Mouse (Mus musculus) CH12.LX (cell line): Measurements from ENCODE around the gene Tsks.

Experiments used
- BHLHE40 ChIP-seq: IDR thresholded peaks from 2 replicates; pipeline ENCODE4 v1.6.1; 2011; ENCODE audit warnings: mild to moderate bottlenecking, low read depth, low read length, improper control_type of control experiment
- CTCF ChIP-seq, 2 experiments: IDR thresholded peaks in 1 of 2; conservative IDR thresholded peaks in 1 of 2; 2 replicates each; pipeline ENCODE4 v1.5.1; 2011 to 2012; ENCODE audit warnings: low read depth in 2 of 2, low read length in 2 of 2, improper control_type of control experiment in 1 of 2, inconsistent platforms in 1 of 2, mild to moderate bottlenecking in 1 of 2, moderate library complexity in 1 of 2
- EP300 ChIP-seq: IDR thresholded peaks from 2 replicates; pipeline ENCODE4 v1.6.1; 2011; ENCODE audit warnings: low read length, improper control_type of control experiment
- JUND ChIP-seq: conservative IDR thresholded peaks from 2 replicates; pipeline ENCODE4 v1.6.1; 2011; ENCODE audit warnings: low read depth, low read length, improper control_type of control experiment
- KAT2A ChIP-seq: IDR thresholded peaks from 2 replicates; pipeline ENCODE4 v1.6.1; 2012; ENCODE audit warnings: low read length, improper control_type of control experiment, inconsistent platforms; ENCODE audit not compliant: insufficient replicate concordance
- MAX ChIP-seq: IDR thresholded peaks from 2 replicates; pipeline ENCODE4 v1.6.1; 2011; ENCODE audit warnings: low read length, improper control_type of control experiment
- MAZ ChIP-seq: IDR thresholded peaks from 2 replicates; pipeline ENCODE4 v1.6.1; 2012; ENCODE audit warnings: low read depth, mild to moderate bottlenecking, inconsistent platforms, low read length, improper control_type of control experiment, moderate library complexity
- NRF1 ChIP-seq: IDR thresholded peaks from 2 replicates; pipeline ENCODE4 v1.6.1; 2014; ENCODE audit warnings: low read depth, mild to moderate bottlenecking, inconsistent platforms, low read length, improper control_type of control experiment, moderate library complexity
- POLR2A ChIP-seq: IDR thresholded peaks from 2 replicates; pipeline ENCODE4 v1.6.1; 2011; ENCODE audit warnings: low read depth, mild to moderate bottlenecking, improper control_type of control experiment, low read length
- POLR2AphosphoS2 ChIP-seq: IDR thresholded peaks from 2 replicates; pipeline ENCODE4 v1.6.1; 2011; ENCODE audit warnings: low read depth, low read length, improper control_type of control experiment

GRCm38 (mm10) chr7:44959281-44959680 is 16.3 kb downstream of the Tsks start:
- TF ChIP-seq EP300 (no peak), POLR2A (no peak), MAZ (no peak), JUND (no peak), POLR2AphosphoS2 (no peak), CTCF (conservative IDR thresholded peaks at IDR 0.05 in 1 of 2, IDR thresholded peaks at IDR 0.05 in 1 of 2; ENCODE audit: low read depth in 2 of 2, low read length in 2 of 2) (no peak), BHLHE40 (no peak), KAT2A (no peak), MAX (no peak), NRF1 (no peak)
